Mouse (Mus musculus): ENCODE data around the gene Ccdc24.

DNA sequence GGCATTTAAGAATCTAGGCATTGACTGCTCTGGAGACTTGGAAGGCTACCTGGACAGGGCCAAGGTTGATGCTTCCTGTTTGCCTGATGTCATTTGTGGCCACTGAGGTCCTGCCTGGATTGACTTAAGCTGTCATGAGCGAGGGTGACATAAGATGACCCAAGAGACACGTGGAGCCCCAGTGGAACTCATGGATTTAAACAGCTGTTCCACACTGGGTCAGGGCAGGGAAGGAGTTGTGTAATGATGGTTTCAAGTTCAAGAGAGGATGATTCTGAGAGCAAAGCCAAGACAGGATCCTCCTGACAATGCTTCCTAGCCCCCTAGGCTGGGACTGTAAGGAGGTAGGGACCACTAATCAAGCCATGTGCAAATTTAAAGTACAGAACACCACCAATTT lies 40.9 kb downstream of the Ccdc24 start:
- TF ChIP-seq CTCF (IDR thresholded peaks at IDR 0.05; ENCODE audit: borderline replicate concordance, insufficient read depth, low read depth, low read length) (no peak), POLR2A (IDR thresholded peaks at IDR 0.05; ENCODE audit: borderline replicate concordance, insufficient read depth, low read length) (no peak)

Measured in cerebellum, adult 2 months (tissue).